Mouse (Mus musculus): Measurements from ENCODE around the gene Hcn1. TPM values are rescaled to one million over a fixed set of nuclear protein-coding genes. Genes with fewer than 3 reads are reported as not detected.

Gene Hcn1
- polyA plus RNA-seq, 1 experiment from 2014 or later, result not detected

- Histone ChIP-seq H3K4me3 (ENCODE audit: low read length) (no peak overlapping the region), H3K4me1 (ENCODE audit: control insufficient read depth, insufficient read depth, low read length) (no peaks in the 10 kb centered on the region), H3K36me3 (ENCODE audit: control insufficient read depth, insufficient read depth, low read length) (no peaks in the 10 kb centered on the region), H3K9ac (ENCODE audit: low read depth, low read length) (no peak overlapping the region), H3K4me2 (replicated peaks; ENCODE audit: low read depth, low read length) (no peak overlapping the region), H3K27me3 (ENCODE audit: control insufficient read depth, insufficient read depth, low read length) (no peaks in the 10 kb centered on the region), H3K27ac (ENCODE audit: low read depth, low read length) (no peak overlapping the region), H3K9me3 (ENCODE audit: control insufficient read depth, low read length) (no peaks in the 10 kb centered on the region)
- WGBS, result 77% methylated on average over 5 of the region's 5 CpGs
- ATAC-seq (ENCODE audit: low FRiP score, low TSS enrichment), result no peak
These were observed 225.5 kb downstream of the Hcn1 start for GRCm38 (mm10) chr13:117827628-117828027.

GRCm38 (mm10) chr13:117836658-117837057 lies 234.5 kb downstream of the Hcn1 start:
- Histone ChIP-seq H3K27me3 (ENCODE audit: control insufficient read depth, insufficient read depth, low read length) (no peaks in the 10 kb centered on the region), H3K36me3 (ENCODE audit: control insufficient read depth, insufficient read depth, low read length) (no peaks in the 10 kb centered on the region), H3K9me3 (ENCODE audit: control insufficient read depth, low read length) (no peaks in the 10 kb centered on the region), H3K4me3 (ENCODE audit: low read length) (no peak overlapping the region), H3K4me2 (replicated peaks; ENCODE audit: low read depth, low read length) (no peak overlapping the region), H3K27ac (ENCODE audit: low read depth, low read length) (no peak overlapping the region), H3K9ac (ENCODE audit: low read depth, low read length) (no peak overlapping the region), H3K4me1 (ENCODE audit: control insufficient read depth, insufficient read depth, low read length) (no peaks in the 10 kb centered on the region)
- WGBS, result 86% methylated on average over 1 of the region's 1 CpGs
- no peak for ATAC-seq (ENCODE audit: low FRiP score, low TSS enrichment)

- Histone ChIP-seq H3K36me3 (ENCODE audit: control insufficient read depth, insufficient read depth, low read length) (no peaks in the 10 kb centered on the region), H3K9me3 (ENCODE audit: control insufficient read depth, low read length) (no peaks in the 10 kb centered on the region), H3K4me2 (replicated peaks; ENCODE audit: low read depth, low read length) (no peak overlapping the region), H3K4me1 (ENCODE audit: control insufficient read depth, insufficient read depth, low read length) (no peaks in the 10 kb centered on the region), H3K27me3 (ENCODE audit: control insufficient read depth, insufficient read depth, low read length) (no peaks in the 10 kb centered on the region), H3K9ac (ENCODE audit: low read depth, low read length) (no peak overlapping the region), H3K27ac (ENCODE audit: low read depth, low read length) (no peak overlapping the region), H3K4me3 (ENCODE audit: low read length) (no peak overlapping the region)
- 89% methylated on average over 7 of the region's 7 CpGs for WGBS
- ATAC-seq (ENCODE audit: low FRiP score, low TSS enrichment), result no peak
These were observed 236.1 kb downstream of the Hcn1 start for GRCm38 (mm10) chr13:117838264-117838663.

- no peak for ATAC-seq (ENCODE audit: low FRiP score, low TSS enrichment)
- H3K36me3 ChIP-seq (ENCODE audit: control insufficient read depth, insufficient read depth, low read length), result no peaks in the 10 kb centered on the region
- H3K9me3 ChIP-seq (ENCODE audit: control insufficient read depth, low read length), result no peaks in the 10 kb centered on the region
- H3K4me1 ChIP-seq (ENCODE audit: control insufficient read depth, insufficient read depth, low read length), result no peaks in the 10 kb centered on the region
- H3K4me3 ChIP-seq (ENCODE audit: low read length), result no peak overlapping the region
- no peak overlapping the region for H3K4me2 ChIP-seq (replicated peaks; ENCODE audit: low read depth, low read length)
- no peak overlapping the region for H3K27ac ChIP-seq (ENCODE audit: low read depth, low read length)
- no peak overlapping the region for H3K9ac ChIP-seq (ENCODE audit: low read depth, low read length)
- H3K27me3 ChIP-seq (ENCODE audit: control insufficient read depth, insufficient read depth, low read length), result no peaks in the 10 kb centered on the region
These were observed 240.2 kb downstream of the Hcn1 start for GRCm38 (mm10) chr13:117842366-117842765.

- H3K4me2 ChIP-seq (replicated peaks; ENCODE audit: low read depth, low read length), result no peak overlapping the region
- H3K27ac ChIP-seq (ENCODE audit: low read depth, low read length), result no peak overlapping the region
- no peaks in the 10 kb centered on the region for H3K36me3 ChIP-seq (ENCODE audit: control insufficient read depth, insufficient read depth, low read length)
- H3K4me1 ChIP-seq (ENCODE audit: control insufficient read depth, insufficient read depth, low read length), result no peaks in the 10 kb centered on the region
- ATAC-seq (ENCODE audit: low FRiP score, low TSS enrichment), result no peak
- 97% methylated on average over 2 of the region's 2 CpGs for WGBS
- H3K4me3 ChIP-seq (ENCODE audit: low read length), result no peak overlapping the region
- no peaks in the 10 kb centered on the region for H3K9me3 ChIP-seq (ENCODE audit: control insufficient read depth, low read length)
- H3K9ac ChIP-seq (ENCODE audit: low read depth, low read length), result no peak overlapping the region
- no peaks in the 10 kb centered on the region for H3K27me3 ChIP-seq (ENCODE audit: control insufficient read depth, insufficient read depth, low read length)
These were observed 245.2 kb downstream of the Hcn1 start for GRCm38 (mm10) chr13:117847290-117847689.

- Histone ChIP-seq H3K4me3 (ENCODE audit: low read length) (no peak overlapping the region), H3K9me3 (ENCODE audit: control insufficient read depth, low read length) (no peaks in the 10 kb centered on the region), H3K4me2 (replicated peaks; ENCODE audit: low read depth, low read length) (no peak overlapping the region), H3K27ac (ENCODE audit: low read depth, low read length) (no peak overlapping the region), H3K9ac (ENCODE audit: low read depth, low read length) (no peak overlapping the region), H3K36me3 (ENCODE audit: control insufficient read depth, insufficient read depth, low read length) (no peaks in the 10 kb centered on the region), H3K27me3 (ENCODE audit: control insufficient read depth, insufficient read depth, low read length) (no peaks in the 10 kb centered on the region), H3K4me1 (ENCODE audit: control insufficient read depth, insufficient read depth, low read length) (no peaks in the 10 kb centered on the region)
- WGBS, result 89% methylated on average over 4 of the region's 4 CpGs
- ATAC-seq (ENCODE audit: low FRiP score, low TSS enrichment), result no peak
These were observed 246.6 kb downstream of the Hcn1 start for GRCm38 (mm10) chr13:117848757-117849156.

GRCm38 (mm10) chr13:117851954-117852710 lies 250.0 kb downstream of the Hcn1 start:
- H3K9me3 ChIP-seq (ENCODE audit: control insufficient read depth, low read length), result no peaks in the 10 kb centered on the region
- no peak for ATAC-seq (ENCODE audit: low FRiP score, low TSS enrichment)
- no peak overlapping the region for H3K4me2 ChIP-seq (replicated peaks; ENCODE audit: low read depth, low read length)
- H3K36me3 ChIP-seq (ENCODE audit: control insufficient read depth, insufficient read depth, low read length), result no peaks in the 10 kb centered on the region
- 83% methylated on average over 6 of the region's 6 CpGs for WGBS
- H3K27me3 ChIP-seq (ENCODE audit: control insufficient read depth, insufficient read depth, low read length), result no peaks in the 10 kb centered on the region
- no peaks in the 10 kb centered on the region for H3K4me1 ChIP-seq (ENCODE audit: control insufficient read depth, insufficient read depth, low read length)
- H3K9ac ChIP-seq (ENCODE audit: low read depth, low read length), result no peak overlapping the region
- H3K4me3 ChIP-seq (ENCODE audit: low read length), result no peak overlapping the region
- no peak overlapping the region for H3K27ac ChIP-seq (ENCODE audit: low read depth, low read length)

GRCm38 (mm10) chr13:117852711-117853051 lies 250.6 kb downstream of the Hcn1 start:
- 91% methylated on average over 2 of the region's 2 CpGs for WGBS
- H3K9ac ChIP-seq (ENCODE audit: low read depth, low read length), result no peak overlapping the region

GRCm38 (mm10) chr13:117858416-117858815 lies 256.3 kb downstream of the Hcn1 start:
- H3K4me2 ChIP-seq (replicated peaks; ENCODE audit: low read depth, low read length), result no peak overlapping the region
- WGBS, result 84% methylated on average over 3 of the region's 3 CpGs
- no peak overlapping the region for H3K27ac ChIP-seq (ENCODE audit: low read depth, low read length)
- H3K4me3 ChIP-seq (ENCODE audit: low read length), result no peak overlapping the region
- no peaks in the 10 kb centered on the region for H3K4me1 ChIP-seq (ENCODE audit: control insufficient read depth, insufficient read depth, low read length)
- no peaks in the 10 kb centered on the region for H3K36me3 ChIP-seq (ENCODE audit: control insufficient read depth, insufficient read depth, low read length)
- H3K9me3 ChIP-seq (ENCODE audit: control insufficient read depth, low read length), result no peaks in the 10 kb centered on the region
- H3K9ac ChIP-seq (ENCODE audit: low read depth, low read length), result no peak overlapping the region
- no peak for ATAC-seq (ENCODE audit: low FRiP score, low TSS enrichment)
- no peaks in the 10 kb centered on the region for H3K27me3 ChIP-seq (ENCODE audit: control insufficient read depth, insufficient read depth, low read length)

More at GRCm38 (mm10) chr13:117852711-117853051, 250.6 kb downstream of the Hcn1 start:
- Histone ChIP-seq H3K4me1 (ENCODE audit: control insufficient read depth, insufficient read depth, low read length) (no peaks in the 10 kb centered on the region), H3K4me3 (ENCODE audit: low read length) (no peak overlapping the region), H3K27ac (ENCODE audit: low read depth, low read length) (no peak overlapping the region), H3K36me3 (ENCODE audit: control insufficient read depth, insufficient read depth, low read length) (no peaks in the 10 kb centered on the region), H3K4me2 (replicated peaks; ENCODE audit: low read depth, low read length) (no peak overlapping the region), H3K27me3 (ENCODE audit: control insufficient read depth, insufficient read depth, low read length) (no peaks in the 10 kb centered on the region), H3K9me3 (ENCODE audit: control insufficient read depth, low read length) (no peaks in the 10 kb centered on the region)
- no peak for ATAC-seq (ENCODE audit: low FRiP score, low TSS enrichment)
